Mouse (Mus musculus) kidney, adult 9 months (tissue): Measurements from ENCODE around the gene Prss29.

Experiments
- DNase-seq: peaks from one replicate; pipeline ENCODE4 v3.0.0; 2022

Prss29 gene

GRCm38 (mm10) chr17:25318354-25318753, at the start of gene Prss29:
Gene Prss29 (plus strand): TSS chr17:25318654.
- no peak for DNase-seq

GRCm38 (mm10) chr17:25270795-25271335, 47.6 kb upstream of the Prss29 start:
- DNase-seq: no peak

- DNase-seq: peak; percentile 42
These were observed 46.1 kb upstream of the Prss29 start for GRCm38 (mm10) chr17:25272326-25272725.

- DNase-seq: peak; percentile 58
These were observed 45.3 kb upstream of the Prss29 start for GRCm38 (mm10) chr17:25272951-25273705.

- DNase-seq: peak; percentile 99
These were observed 44.5 kb upstream of the Prss29 start for GRCm38 (mm10) chr17:25273706-25274501.

GRCm38 (mm10) chr17:25274571-25275346, 43.7 kb upstream of the Prss29 start, which contains the start of gene Ube2i:
Gene Ube2i (minus strand): TSS chr17:25274622.
- DNase-seq: no peak

DNA sequence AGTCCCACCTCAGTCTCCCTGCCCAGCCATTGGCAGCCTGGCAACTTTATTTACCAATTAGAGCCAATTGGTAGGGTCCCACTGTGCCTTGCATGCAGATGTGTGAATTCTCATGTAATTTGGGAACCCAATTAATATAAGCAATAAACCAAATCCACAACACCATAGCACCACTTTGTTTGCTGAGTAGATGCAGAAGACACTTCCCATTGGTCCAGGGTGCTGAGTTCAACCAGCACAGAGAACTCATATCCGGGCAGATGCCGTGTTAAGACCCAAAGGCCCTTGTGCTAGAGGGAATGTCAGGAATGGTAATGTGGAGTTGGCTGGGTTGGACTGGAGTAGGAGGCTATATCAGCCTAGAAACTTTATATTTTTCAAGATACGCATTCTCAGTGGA, 42.6 kb upstream of the Prss29 start:
- DNase-seq: no peak

DNA sequence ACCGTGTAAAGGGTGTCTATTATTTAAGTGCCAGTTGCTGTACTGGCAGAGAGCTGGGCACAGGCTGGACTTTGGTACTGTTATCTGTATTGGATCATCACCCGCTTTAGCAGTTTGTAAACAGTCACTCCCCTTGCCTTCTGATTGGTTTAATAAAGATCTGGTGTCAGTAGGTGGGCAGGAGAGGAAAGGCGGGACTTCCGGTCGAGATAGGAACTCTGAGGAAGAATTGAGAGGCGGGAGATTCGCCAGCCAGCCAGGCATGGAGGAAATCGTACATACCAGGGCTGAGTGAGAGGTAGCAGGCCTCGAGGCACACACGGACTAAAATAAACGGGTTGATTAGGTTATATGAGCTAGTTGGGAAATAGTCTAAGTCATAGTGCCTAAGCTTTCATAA, 36.3 kb upstream of the Prss29 start:
- DNase-seq: peak; percentile 90

- DNase-seq: peak; percentile 93
These were observed 33.4 kb upstream of the Prss29 start for GRCm38 (mm10) chr17:25285033-25285432.

DNA sequence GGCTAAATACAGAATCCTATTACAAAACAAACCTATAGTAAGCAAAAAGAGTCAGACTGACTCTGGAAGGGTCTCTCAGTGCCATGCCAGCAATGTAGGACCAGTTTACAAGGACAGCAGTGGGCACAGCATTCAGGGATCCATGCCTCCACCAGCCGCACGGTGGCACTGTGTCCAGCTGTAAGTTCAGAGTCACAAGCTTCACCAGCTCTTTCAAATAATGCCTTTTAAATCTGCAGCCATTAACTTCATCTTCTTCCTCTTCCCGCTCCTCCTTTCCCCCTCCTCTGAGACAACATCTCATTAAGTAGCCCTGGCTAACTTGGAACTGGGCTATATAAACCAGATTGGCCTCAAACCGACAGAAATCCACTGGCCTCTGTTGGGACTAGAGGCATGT, 29.6 kb upstream of the Prss29 start:
- DNase-seq: peak; percentile 52

DNA sequence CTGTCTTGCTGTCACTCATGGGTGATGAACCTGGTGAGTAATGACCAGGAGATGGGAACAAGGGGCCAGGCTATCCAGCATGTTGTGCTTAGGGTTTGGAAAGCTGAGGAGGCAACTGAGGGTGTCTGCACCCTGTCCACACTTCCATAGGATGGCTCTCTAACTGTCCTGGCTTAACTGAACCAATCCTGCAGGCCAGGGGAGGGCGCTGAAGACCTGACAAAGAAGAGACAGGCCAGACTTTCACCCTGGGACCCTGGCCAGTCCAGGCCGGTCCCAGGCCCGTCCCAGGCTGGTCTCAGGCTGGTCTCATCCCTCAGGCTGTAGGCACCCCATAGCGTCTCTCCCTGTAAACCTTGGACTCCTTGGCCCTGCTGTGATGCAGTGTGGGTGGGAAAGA, 28.0 kb upstream of the Prss29 start:
- DNase-seq: no peak

DNA sequence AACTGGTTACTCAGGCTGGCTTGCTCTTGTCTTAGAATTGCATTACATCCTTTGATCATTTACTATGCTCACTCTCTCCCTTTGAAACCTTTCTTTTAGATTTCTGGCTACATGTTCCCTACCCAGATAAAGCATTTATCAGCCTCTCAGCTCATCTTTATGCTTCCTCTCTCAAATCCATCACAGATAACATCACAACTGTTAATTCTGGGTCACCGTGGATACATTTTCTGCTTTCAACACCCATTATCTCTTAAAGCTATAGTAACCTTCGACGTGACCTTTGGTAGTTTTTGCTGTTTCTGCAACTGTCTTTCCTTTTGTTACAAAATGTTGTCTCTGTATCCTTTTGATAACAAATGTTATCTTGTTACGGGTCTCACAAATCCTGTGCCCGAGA, 25.0 kb upstream of the Prss29 start:
- no peak for DNase-seq

- no peak for DNase-seq
These were observed 24.3 kb upstream of the Prss29 start for GRCm38 (mm10) chr17:25294111-25294510.

- DNase-seq: no peak
These were observed 20.4 kb upstream of the Prss29 start, which contains the start of gene Prss34 for GRCm38 (mm10) chr17:25298094-25298493. Gene Prss34 (plus strand): TSS chr17:25298394.

- no peak for DNase-seq
These were observed 10.1 kb upstream of the Prss29 start, which contains the start of gene Prss28 for GRCm38 (mm10) chr17:25308346-25308745. Gene Prss28 (plus strand): TSS chr17:25308646.

GRCm38 (mm10) chr17:25320819-25321218, 2.4 kb downstream of the Prss29 start:
- DNase-seq: peak; percentile 38

DNA sequence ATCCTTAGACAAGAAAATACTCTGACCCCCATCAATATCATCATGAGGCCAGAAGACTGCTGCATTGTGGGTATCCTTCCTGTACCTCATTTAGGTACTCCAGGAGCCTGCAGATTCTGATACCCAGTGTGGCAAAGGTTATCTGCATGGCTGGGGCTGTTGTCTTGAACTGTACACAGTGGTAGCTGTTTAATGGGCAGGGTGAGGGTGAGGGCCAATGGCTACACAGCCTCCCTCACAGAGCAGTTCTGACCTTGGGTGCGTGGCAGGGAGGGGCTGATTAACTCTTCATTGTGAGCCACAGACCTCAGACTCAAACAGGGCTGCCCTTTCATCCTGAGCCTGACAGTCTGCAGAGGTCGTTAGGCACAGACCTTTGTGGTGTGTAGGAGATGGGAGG, 4.5 kb downstream of the Prss29 start:
- DNase-seq: no peak

DNA sequence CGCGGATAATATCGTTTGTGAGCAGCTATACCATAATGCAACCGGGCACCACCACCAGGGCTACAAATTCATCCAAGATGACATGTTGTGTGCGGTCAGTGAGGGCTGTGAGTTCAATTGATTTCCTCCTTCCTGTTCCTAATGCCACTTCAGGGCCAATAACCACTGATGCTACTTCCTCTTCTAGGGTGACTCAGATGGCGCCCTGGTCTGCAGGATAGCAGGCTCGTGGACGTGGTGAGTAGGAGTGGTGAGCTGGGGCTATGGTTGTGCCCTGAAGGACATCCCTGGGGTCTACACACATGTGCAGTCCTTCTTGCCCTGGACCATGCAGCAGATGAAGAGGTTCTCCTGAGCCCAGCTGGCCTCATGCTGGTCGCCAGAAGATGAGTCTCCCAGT, 13.9 kb downstream of the Prss29 start:
- DNase-seq: no peak

DNA sequence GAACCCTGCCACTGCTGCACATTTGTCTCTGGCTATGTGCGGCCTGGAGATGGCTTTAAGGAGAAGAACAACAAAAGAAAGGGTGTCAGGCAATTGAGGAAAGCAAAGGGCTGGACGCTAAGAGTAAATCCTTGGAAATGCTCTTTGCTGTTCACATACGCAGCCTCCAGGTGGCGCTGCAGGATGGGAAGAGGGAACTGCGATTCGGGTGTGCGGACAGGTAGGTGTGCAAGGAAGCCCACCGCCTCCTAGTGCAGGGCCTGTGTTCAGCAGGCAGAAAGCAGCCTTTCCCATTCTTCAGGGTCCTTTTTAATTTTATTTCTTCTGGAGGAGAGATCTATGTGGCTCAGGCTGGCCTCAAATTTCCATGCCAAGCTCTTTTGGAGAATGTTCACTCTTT, 15.5 kb downstream of the Prss29 start:
- peak; percentile 44 for DNase-seq

DNA sequence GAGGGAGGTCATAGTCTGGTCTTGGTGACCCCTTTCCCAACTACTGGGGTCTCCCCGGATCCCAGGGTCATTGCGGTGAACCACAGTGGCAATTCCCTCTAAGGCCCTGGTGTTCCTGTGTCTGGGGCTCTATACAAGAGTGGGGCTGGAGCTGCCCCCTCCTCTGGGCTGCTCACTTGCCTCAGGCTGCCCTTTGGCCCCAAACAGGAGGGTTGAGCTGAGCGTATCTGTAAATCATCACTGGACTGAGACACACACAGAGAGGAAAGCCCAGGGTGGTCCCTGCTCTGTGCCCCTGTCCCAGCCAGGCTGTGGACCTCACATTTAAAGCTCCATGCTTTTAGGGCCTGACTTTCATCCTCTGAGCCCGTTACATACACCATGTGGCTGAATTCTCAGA, 19.8 kb downstream of the Prss29 start:
- DNase-seq: peak; percentile 15

DNA sequence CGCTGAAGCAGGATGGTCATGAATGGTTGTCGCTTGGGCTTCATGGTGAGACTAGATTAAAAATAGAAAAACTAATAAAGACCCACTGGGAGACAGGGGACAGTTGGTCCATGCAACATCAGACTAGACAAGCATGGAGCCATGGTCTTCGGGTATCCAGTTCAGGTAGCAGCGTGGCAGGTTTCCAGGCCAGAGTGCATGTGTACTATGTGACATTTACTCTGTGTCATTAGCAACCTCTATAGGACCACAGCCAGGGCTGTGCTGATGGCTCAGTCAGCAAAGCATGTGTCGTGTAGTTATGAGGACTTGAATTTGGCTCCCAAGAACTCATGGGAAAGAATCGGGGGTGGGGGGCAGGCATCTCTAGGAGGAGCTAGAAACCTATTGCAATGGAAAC, 21.5 kb downstream of the Prss29 start:
- no peak for DNase-seq

- DNase-seq: peak; percentile 16
These were observed 23.0 kb downstream of the Prss29 start for GRCm38 (mm10) chr17:25341490-25341889.

DNA sequence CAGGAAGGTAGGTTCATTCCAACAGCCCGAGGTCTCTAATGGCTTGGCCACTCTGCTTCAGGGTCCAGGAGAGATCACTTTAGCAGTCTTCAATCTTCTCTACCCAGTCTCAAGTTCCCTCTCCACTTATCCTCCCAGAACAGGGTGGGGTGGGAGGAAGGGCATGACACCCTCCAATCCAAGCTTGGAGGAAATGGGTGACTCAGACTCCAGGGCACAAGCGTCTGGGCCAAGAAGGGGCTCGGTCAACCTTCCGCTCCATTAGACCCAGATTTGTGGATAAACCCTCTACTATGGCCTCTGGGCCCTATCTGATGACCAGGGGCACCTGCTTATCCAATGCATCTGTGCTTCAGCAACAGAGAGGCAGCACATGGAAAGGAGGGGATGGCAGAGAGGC, 27.0 kb downstream of the Prss29 start, which contains the start of gene Tpsab1:
Tpsab1 (minus strand) TSS at position 101 of the 400 bp plus-strand sequence.
- DNase-seq: no peak
